Mouse (Mus musculus) stomach, embryonic 15.5 days (tissue): ENCODE measurements around the gene Pgc. TPM values are rescaled to one million over a fixed set of nuclear protein-coding genes. Genes with fewer than 3 reads are reported as not detected.

ENCODE experiments used
- ATAC-seq: fragments of 200-750 bp; cut with Nextera tagmentation; 2 replicates; pipeline ENCODE4 v1.8.0; 2017; ENCODE audit warnings: low read depth, moderate number of reproducible peaks, moderate TSS enrichment; ENCODE audit not compliant: insufficient read depth, low FRiP score
- H3K27ac ChIP-seq: fragments of 300-500 bp; sonication (generic); 2 replicates; pipeline ENCODE4 v1.5.1; 2015; ENCODE audit warnings: mild to moderate bottlenecking, inconsistent platforms
- H3K27me3 ChIP-seq: fragments of 300-500 bp; sonication (generic); replicated peaks from 2 replicates; pipeline ENCODE4 v1.6.1; 2015; ENCODE audit warnings: inconsistent platforms
- H3K36me3 ChIP-seq: fragments of 300-500 bp; sonication (generic); 2 replicates; pipeline ENCODE4 v1.6.1; 2015; ENCODE audit warnings: inconsistent platforms
- H3K4me1 ChIP-seq: fragments of 300-500 bp; sonication (generic); 2 replicates; pipeline ENCODE4 v1.6.1; 2015; ENCODE audit warnings: inconsistent platforms
- H3K4me2 ChIP-seq: fragments of 300-500 bp; sonication (generic); 2 replicates; pipeline ENCODE4 v1.6.1; 2015; ENCODE audit warnings: mild to moderate bottlenecking, inconsistent platforms
- H3K4me3 ChIP-seq: fragments of 300-500 bp; sonication (generic); replicated peaks from 2 replicates; pipeline ENCODE4 v1.5.1; 2015; ENCODE audit warnings: inconsistent platforms
- H3K9ac ChIP-seq: fragments of 300-500 bp; sonication (generic); 2 replicates; pipeline ENCODE4 v1.6.1; 2015; ENCODE audit warnings: inconsistent platforms
- H3K9me3 ChIP-seq: fragments of 300-500 bp; sonication (generic); 2 replicates; pipeline ENCODE4 v1.6.1; 2016; ENCODE audit warnings: inconsistent platforms
- WGBS: fragments of 180-500 bp; shearing (Covaris S2); methylation state at CpG from one replicate; pipeline ENCODE4 v1.1.7; 2015; 5-methylcytosine and 5-hydroxymethylcytosine counted together
- polyA plus RNA-seq: library from polyadenylated mRNA; unstranded; fragments of >200 nt; fragmentation: Nextera tagmentation; extraction: Ambion mirVana; gene quantifications from 2 replicates; pipeline ENCODE4 v1.2.1, GENCODE M21; 2015

Pgc gene
- polyA plus RNA-seq, 1 experiment from 2014 or later = 71.7 TPM

GRCm38 (mm10) chr17:47710036-47710435 is 16.6 kb upstream of the Pgc start:
- Histone ChIP-seq H3K4me2 (no peak overlapping the region), H3K27me3 (no peaks in the 10 kb centered on the region), H3K4me3 (no peak overlapping the region), H3K36me3 (no peaks in the 10 kb centered on the region), H3K9me3 (no peaks in the 10 kb centered on the region), H3K9ac (no peak overlapping the region), H3K27ac (no peak overlapping the region), H3K4me1 (no peaks in the 10 kb centered on the region; the same call in none of the 2 replicates)
- ATAC-seq = no peak
- 46% methylated on average over 3 of the region's 3 CpGs for WGBS

DNA sequence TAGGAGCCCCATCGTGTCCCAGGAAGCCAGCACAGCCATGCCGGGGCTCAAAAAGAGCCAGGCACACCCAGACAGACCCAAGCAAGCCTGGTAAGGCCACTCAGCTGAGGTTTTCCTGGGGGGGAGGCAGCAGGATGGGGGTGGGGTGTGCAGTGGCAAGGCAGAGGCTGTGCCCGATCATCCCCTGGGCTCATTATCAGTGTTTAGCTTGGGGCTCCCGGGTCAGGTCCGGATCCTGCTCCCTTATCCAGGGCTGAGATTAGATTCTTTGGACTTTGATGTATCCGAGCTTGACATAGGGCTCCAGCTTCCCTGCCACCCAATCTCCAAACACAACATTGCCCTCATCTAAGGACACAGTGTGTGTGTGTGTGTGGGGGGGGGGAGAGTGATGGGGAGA is 14.8 kb upstream of the Pgc start:
- WGBS = 52% methylated on average over 6 of the region's 6 CpGs
- H3K36me3 ChIP-seq = no peaks in the 10 kb centered on the region
- ATAC-seq = peak; percentile 52
- H3K4me1 ChIP-seq = no peaks in the 10 kb centered on the region; the same call in none of the 2 replicates
- no peak overlapping the region for H3K9ac ChIP-seq
- H3K4me3 ChIP-seq = no peak overlapping the region
- no peak overlapping the region for H3K4me2 ChIP-seq
- H3K27ac ChIP-seq = no peak overlapping the region
- H3K27me3 ChIP-seq = no peaks in the 10 kb centered on the region
- H3K9me3 ChIP-seq = no peaks in the 10 kb centered on the region

GRCm38 (mm10) chr17:47712889-47713571 is 13.6 kb upstream of the Pgc start:
- H3K9me3 ChIP-seq = no peaks in the 10 kb centered on the region
- no peak overlapping the region for H3K27ac ChIP-seq
- no peak overlapping the region for H3K4me3 ChIP-seq
- H3K9ac ChIP-seq = no peak overlapping the region
- no peak for ATAC-seq
- H3K4me1 ChIP-seq = no peaks in the 10 kb centered on the region; the same call in none of the 2 replicates
- no peaks in the 10 kb centered on the region for H3K27me3 ChIP-seq
- 58% methylated on average over 10 of the region's 22 CpGs for WGBS
- no peak overlapping the region for H3K4me2 ChIP-seq
- no peaks in the 10 kb centered on the region for H3K36me3 ChIP-seq

DNA sequence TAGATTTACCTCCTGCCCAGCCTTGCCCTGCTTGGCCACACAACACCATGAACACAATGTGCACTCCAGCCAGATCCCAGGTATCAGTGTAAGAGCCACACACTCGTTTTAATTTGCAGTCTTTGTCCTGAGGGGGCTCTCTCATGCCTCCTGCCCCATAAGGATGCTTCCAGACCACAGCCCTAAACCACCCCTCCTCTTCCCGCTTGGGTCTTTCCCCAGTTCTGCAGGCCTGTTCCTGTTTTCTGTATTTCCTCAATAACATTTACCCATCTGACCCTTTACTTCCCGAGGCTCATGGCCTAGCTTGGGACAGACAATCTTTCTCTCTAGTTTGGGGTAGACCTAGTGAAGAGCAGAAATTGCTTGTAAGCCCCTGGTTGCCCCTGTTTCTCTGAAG is 11.6 kb upstream of the Pgc start:
- Histone ChIP-seq H3K9me3 (no peaks in the 10 kb centered on the region), H3K9ac (no peak overlapping the region), H3K27ac (no peak overlapping the region), H3K27me3 (no peaks in the 10 kb centered on the region), H3K36me3 (no peaks in the 10 kb centered on the region), H3K4me1 (no peaks in the 10 kb centered on the region; the same call in 1 of the 2 replicates), H3K4me3 (no peak overlapping the region), H3K4me2 (no peak overlapping the region)
- WGBS = 52% methylated on average over 3 of the region's 3 CpGs
- ATAC-seq = no peak

- WGBS = 64% methylated on average over 4 of the region's 4 CpGs
- Histone ChIP-seq H3K4me1 (no peaks in the 10 kb centered on the region), H3K4me3 (no peak overlapping the region), H3K27me3 (no peaks in the 10 kb centered on the region), H3K9ac (no peak overlapping the region), H3K36me3 (no peaks in the 10 kb centered on the region), H3K9me3 (no peaks in the 10 kb centered on the region), H3K4me2 (no peak overlapping the region), H3K27ac (no peak overlapping the region)
- ATAC-seq = no peak
These were observed 5.5 kb upstream of the Pgc start for GRCm38 (mm10) chr17:47721183-47721582.

DNA sequence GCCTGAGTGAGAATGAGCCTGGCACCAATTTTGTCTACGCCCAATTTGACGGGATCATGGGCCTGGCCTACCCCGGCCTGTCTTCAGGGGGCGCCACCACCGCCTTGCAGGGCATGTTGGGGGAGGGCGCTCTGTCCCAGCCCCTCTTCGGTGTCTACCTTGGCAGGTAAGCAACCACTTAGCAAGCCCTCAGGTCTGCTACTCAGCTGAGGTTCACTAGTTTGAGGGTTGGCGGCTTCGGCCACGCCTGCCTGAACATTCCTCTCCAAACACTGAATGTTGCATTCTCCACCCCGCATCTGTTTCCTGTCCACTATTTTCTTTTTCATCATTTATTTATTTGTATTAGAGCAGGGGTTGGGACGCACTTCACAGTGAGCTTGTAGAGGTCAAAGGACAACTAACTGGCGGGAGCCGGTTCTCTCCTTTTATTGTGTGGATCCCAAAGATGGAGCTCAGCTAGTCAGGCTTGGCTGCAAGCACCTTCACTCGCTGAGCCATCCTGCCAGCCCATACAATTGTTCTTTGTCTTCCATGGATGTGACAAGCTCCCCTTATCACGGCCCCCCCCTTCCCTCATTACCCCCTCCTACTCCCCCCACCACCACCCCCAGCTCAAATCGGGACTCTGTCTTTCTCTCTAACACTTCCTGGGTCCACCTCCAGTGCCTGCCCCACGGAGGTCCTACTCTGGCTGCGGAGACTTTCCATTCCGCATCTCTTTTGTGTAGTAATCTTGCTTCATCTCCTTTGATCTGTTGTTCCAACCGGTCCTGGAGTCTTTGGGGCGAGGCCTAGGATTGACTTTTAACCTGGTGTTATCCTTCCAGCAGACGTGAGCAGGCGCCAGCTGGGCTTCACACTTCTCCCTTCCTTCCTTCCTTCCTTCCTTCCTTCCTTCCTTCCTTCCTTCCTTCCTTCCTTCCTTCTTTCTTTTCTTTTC is 4.3 kb downstream of the Pgc start:
- H3K4me2 ChIP-seq = no peak overlapping the region
- no peak overlapping the region for H3K4me3 ChIP-seq
- no peak overlapping the region for H3K27ac ChIP-seq
- no peaks in the 10 kb centered on the region for H3K27me3 ChIP-seq
- ATAC-seq = no peak
- no peaks in the 10 kb centered on the region for H3K4me1 ChIP-seq
- no peak overlapping the region for H3K9ac ChIP-seq
- 54% methylated on average over 24 of the region's 24 CpGs for WGBS
- no peaks in the 10 kb centered on the region for H3K36me3 ChIP-seq
- H3K9me3 ChIP-seq = no peaks in the 10 kb centered on the region

- Histone ChIP-seq H3K9ac (no peak overlapping the region), H3K4me3 (no peak overlapping the region), H3K9me3 (no peaks in the 10 kb centered on the region), H3K4me1 (peaks cover 17% of the 10 kb centered on the region), H3K4me2 (no peak overlapping the region), H3K27ac (no peak overlapping the region), H3K36me3 (no peaks in the 10 kb centered on the region), H3K27me3 (no peaks in the 10 kb centered on the region)
- no peak for ATAC-seq
- 73% methylated on average over 14 of the region's 14 CpGs for WGBS
These were observed 9.0 kb downstream of the Pgc start for GRCm38 (mm10) chr17:47735553-47736100.

DNA sequence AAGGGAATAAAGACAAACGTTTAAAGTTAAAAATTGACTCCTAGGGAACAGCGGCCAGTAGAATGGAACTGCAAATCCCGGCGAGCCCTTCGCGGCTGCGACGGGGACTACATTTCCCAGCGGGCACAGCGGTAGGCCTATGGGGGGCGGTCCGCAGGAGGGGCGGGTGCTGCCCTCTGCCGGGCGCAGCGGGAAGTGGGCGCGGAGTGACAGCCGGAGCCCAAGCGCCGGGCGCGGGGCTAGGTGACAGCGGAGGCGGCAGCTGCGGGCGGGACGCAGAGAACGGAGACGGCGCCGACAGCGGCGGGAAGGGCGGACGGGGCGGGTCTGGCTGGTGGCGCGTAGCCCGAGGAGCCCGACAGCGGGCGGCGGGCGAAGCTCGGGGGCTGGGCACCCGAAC is 10.2 kb downstream of the Pgc start, which contains the start of gene Tfeb:
Gene Tfeb (plus strand): TSS at position 175 of the 400 bp plus-strand sequence.
- Histone ChIP-seq H3K9me3 (no peaks in the 10 kb centered on the region), H3K4me2 (peak within 1 kb of the TSS; percentile 99), H3K27me3 (no peaks in the 10 kb centered on the region), H3K27ac (peak within 1 kb of the TSS; percentile 78), H3K4me3 (peak within 1 kb of the TSS; percentile 77), H3K4me1 (peaks cover 17% of the 10 kb centered on the region), H3K36me3 (no peaks in the 10 kb centered on the region), H3K9ac (peak within 1 kb of the TSS; percentile 58)
- ATAC-seq = peak; percentile 59
- under 1% methylated on average over 38 of the region's 47 CpGs for WGBS

GRCm38 (mm10) chr17:47737271-47738065 is 10.8 kb downstream of the Pgc start:
- WGBS = 0% methylated on average over 46 of the region's 60 CpGs
- peak overlapping the region; percentile 77 for H3K4me3 ChIP-seq
- ATAC-seq = peak; percentile 91
- H3K4me2 ChIP-seq = peak overlapping the region; percentile 99
- no peaks in the 10 kb centered on the region for H3K27me3 ChIP-seq
- H3K9ac ChIP-seq = peak overlapping the region; percentile 58
- peak overlapping the region; percentile 78 for H3K27ac ChIP-seq
- H3K36me3 ChIP-seq = no peaks in the 10 kb centered on the region
- peaks cover 17% of the 10 kb centered on the region for H3K4me1 ChIP-seq
- no peaks in the 10 kb centered on the region for H3K9me3 ChIP-seq

GRCm38 (mm10) chr17:47738066-47738878 is 11.6 kb downstream of the Pgc start:
- ATAC-seq = peak; percentile 38
- no peaks in the 10 kb centered on the region for H3K36me3 ChIP-seq
- H3K9me3 ChIP-seq = no peaks in the 10 kb centered on the region
- peak overlapping the region; percentile 78 for H3K27ac ChIP-seq
- H3K4me1 ChIP-seq = peaks cover 17% of the 10 kb centered on the region
- 1% methylated on average over 57 of the region's 61 CpGs for WGBS
- H3K4me2 ChIP-seq = peak overlapping the region; percentile 99
- H3K4me3 ChIP-seq = peak overlapping the region; percentile 77
- H3K9ac ChIP-seq = peak overlapping the region; percentile 48
- no peaks in the 10 kb centered on the region for H3K27me3 ChIP-seq
